Mouse (Mus musculus) thymus, postnatal 10 days (tissue): ENCODE measurements around the gene Gtf2h5.

Experiments used
- DNase-seq, 2 experiments: peaks; one replicate each; pipeline ENCODE4 v3.0.0; 2021; ENCODE audit warnings: low spot score in 2 of 2

The Gtf2h5 gene

GRCm38 (mm10) chr17:6110956-6111355 is 31.4 kb downstream of the Gtf2h5 start:
- no peak for DNase-seq

GRCm38 (mm10) chr17:6113653-6114052 is 34.1 kb downstream of the Gtf2h5 start:
- DNase-seq: no peak

- no peak for DNase-seq
Observed at GRCm38 (mm10) chr17:6115085-6115484, 35.5 kb downstream of the Gtf2h5 start.

- no peak for DNase-seq
Observed at GRCm38 (mm10) chr17:6117148-6117725, 37.7 kb downstream of the Gtf2h5 start.

- no peak for DNase-seq
Observed at GRCm38 (mm10) chr17:6117917-6118316, 38.3 kb downstream of the Gtf2h5 start.

- no peak for DNase-seq
Observed at GRCm38 (mm10) chr17:6118861-6119260, 39.3 kb downstream of the Gtf2h5 start.

GRCm38 (mm10) chr17:6123776-6124175 is 44.2 kb downstream of the Gtf2h5 start:
- DNase-seq: no peak

GRCm38 (mm10) chr17:6125441-6125840 is 45.9 kb downstream of the Gtf2h5 start:
- no peak for DNase-seq

- no peak for DNase-seq
Observed at GRCm38 (mm10) chr17:6128039-6128438, 48.5 kb downstream of the Gtf2h5 start.

- no peak for DNase-seq
Observed at GRCm38 (mm10) chr17:6129361-6129760, 49.8 kb downstream of the Gtf2h5 start.

GRCm38 (mm10) chr17:6131083-6131482 is 51.5 kb downstream of the Gtf2h5 start:
- DNase-seq: no peak
